Mouse (Mus musculus) olfactory bulb, adult 2 months (tissue): ENCODE data around the gene Btc.

Experiments
- CTCF ChIP-seq: fragments of 200-500 bp; IDR thresholded peaks from 2 replicates; pipeline ENCODE4 v1.5.1; 2012; ENCODE audit warnings: low read depth, mild to moderate bottlenecking, low read length, moderate library complexity; ENCODE audit not compliant: insufficient read depth
- POLR2A ChIP-seq: fragments of 200-500 bp; IDR thresholded peaks from 2 replicates; pipeline ENCODE4 v1.6.1; 2012; ENCODE audit warnings: mild to moderate bottlenecking, low read depth, low read length, moderate library complexity; ENCODE audit not compliant: insufficient read depth

DNA sequence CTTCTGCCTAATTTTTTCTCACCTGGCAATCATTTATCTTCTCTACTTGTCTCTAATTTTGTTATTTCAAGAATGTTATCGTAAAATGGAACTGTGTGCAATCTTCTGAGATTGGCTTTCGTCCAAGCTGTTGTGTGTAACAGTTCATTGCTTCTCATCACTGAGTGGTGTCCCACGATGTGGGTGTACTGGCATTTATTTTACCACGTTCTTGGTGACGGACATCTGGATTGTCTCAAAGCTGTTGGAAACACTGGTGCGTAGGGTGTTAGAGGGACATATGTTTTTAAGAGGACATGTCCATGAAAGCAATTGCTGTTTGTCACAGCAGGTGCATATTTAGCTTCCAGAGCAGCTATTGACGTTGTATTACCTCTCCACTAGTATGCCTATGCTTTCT lies 94.2 kb downstream of the Btc start:
- TF ChIP-seq CTCF (no peak), POLR2A (no peak)
